Mouse (Mus musculus) gastrocnemius, postnatal 4 days (tissue): ENCODE results near the gene Cdk2. TPM values are rescaled to one million over a fixed set of nuclear protein-coding genes. Genes with fewer than 3 reads are reported as not detected.
"Not testable (repeated sequence)": the region's sequence is repeated elsewhere in the genome, so short reads cannot be mapped to it uniquely, and the experiment has no call there.

ENCODE experiments used
- DNase-seq, 2 experiments: peaks; one replicate each; pipeline ENCODE4 v3.0.0; 2021 to 2022; ENCODE audit warnings: low spot score in 2 of 2, mixed read lengths in 2 of 2
- total RNA-seq, 2 experiments: library from RNA; stranded (reverse); gene quantifications; 2 replicates each; pipeline ENCODE4 v1.2.3; 2021

The Cdk2 gene
- total RNA-seq, 2 experiments from 2014 or later = 38.7 to 42.8 TPM

GRCm38 (mm10) chr10:128711318-128711717 is 6.5 kb upstream of the Cdk2 start:
- DNase-seq = not testable (repeated sequence)

- DNase-seq = no peak
Observed at GRCm38 (mm10) chr10:128705317-128705693, 474 bp upstream of the Cdk2 start.

- DNase-seq = no peak
Observed at GRCm38 (mm10) chr10:128703895-128704294, 936 bp downstream of the Cdk2 start, which contains the start of gene Pmel. Pmel (plus strand) TSS chr10:128704195.

- DNase-seq = no peak
Observed at GRCm38 (mm10) chr10:128702328-128703007, 2.4 kb downstream of the Cdk2 start.

- DNase-seq = no peak
Observed at GRCm38 (mm10) chr10:128700712-128701111, 4.1 kb downstream of the Cdk2 start.

GRCm38 (mm10) chr10:128699611-128700010 is 5.2 kb downstream of the Cdk2 start:
- no peak for DNase-seq

GRCm38 (mm10) chr10:128699006-128699405 is 5.8 kb downstream of the Cdk2 start:
- no peak for DNase-seq

- no peak for DNase-seq
Observed at GRCm38 (mm10) chr10:128697072-128697725, 7.6 kb downstream of the Cdk2 start.

GRCm38 (mm10) chr10:128695992-128696807 is 8.6 kb downstream of the Cdk2 start, which contains the start of gene Rab5b:
Rab5b (minus strand) TSS chr10:128696264.
- DNase-seq = peak; percentile 93 to 97

- DNase-seq = peak in 1 of 2 experiments; percentile 36
Observed at GRCm38 (mm10) chr10:128695411-128695991, 9.3 kb downstream of the Cdk2 start.

- no peak for DNase-seq
Observed at GRCm38 (mm10) chr10:128674469-128675008, 30.3 kb downstream of the Cdk2 start.

GRCm38 (mm10) chr10:128673763-128674468 is 30.9 kb downstream of the Cdk2 start, which contains the start of gene Suox:
Suox (minus strand) TSS chr10:128674073.
- peak; percentile 65 to 79 for DNase-seq

GRCm38 (mm10) chr10:128671148-128671547 is 33.7 kb downstream of the Cdk2 start:
- DNase-seq = no peak

GRCm38 (mm10) chr10:128668790-128669672 is 35.8 kb downstream of the Cdk2 start:
- DNase-seq = peak in 1 of 2 experiments; percentile 30

GRCm38 (mm10) chr10:128665806-128666205 is 39.0 kb downstream of the Cdk2 start:
- no peak for DNase-seq

- no peak for DNase-seq
Observed at GRCm38 (mm10) chr10:128665307-128665706, 39.5 kb downstream of the Cdk2 start.

- no peak for DNase-seq
Observed at GRCm38 (mm10) chr10:128664808-128665207, 40.0 kb downstream of the Cdk2 start.

- no peak for DNase-seq
Observed at GRCm38 (mm10) chr10:128663441-128664220, 41.2 kb downstream of the Cdk2 start.
